Mouse (Mus musculus): ENCODE data around the gene Rnase11.
"Not testable (repeated sequence)": the region's sequence is repeated elsewhere in the genome, so short reads cannot be mapped to it uniquely, and the experiment has no call there.

Rnase11 gene

GRCm38 (mm10) chr14:51050063-51050462, at the start of gene Rnase11:
Rnase11 (minus strand) TSS chr14:51050163.
- no peak for DNase-seq (ENCODE audit: low read depth, low spot score)

GRCm38 (mm10) chr14:51098921-51099320, 49.0 kb upstream of the Rnase11 start:
- no peak for DNase-seq (ENCODE audit: low read depth, low spot score)

GRCm38 (mm10) chr14:51098300-51098699, 48.3 kb upstream of the Rnase11 start:
- DNase-seq (ENCODE audit: low read depth, low spot score) = not testable (repeated sequence)

GRCm38 (mm10) chr14:51095736-51096524, 46.0 kb upstream of the Rnase11 start:
- no peak for DNase-seq (ENCODE audit: low read depth, low spot score)

- no peak for DNase-seq (ENCODE audit: low read depth, low spot score)
Observed at GRCm38 (mm10) chr14:51094921-51095320, 45.0 kb upstream of the Rnase11 start.

GRCm38 (mm10) chr14:51094096-51094875, 44.3 kb upstream of the Rnase11 start:
- DNase-seq (ENCODE audit: low read depth, low spot score) = no peak

- no peak for DNase-seq (ENCODE audit: low read depth, low spot score)
Observed at GRCm38 (mm10) chr14:51093496-51093895, 43.5 kb upstream of the Rnase11 start.

GRCm38 (mm10) chr14:51092073-51092620, 42.2 kb upstream of the Rnase11 start:
- DNase-seq (ENCODE audit: low read depth, low spot score) = no peak

- DNase-seq (ENCODE audit: low read depth, low spot score) = no peak
Observed at GRCm38 (mm10) chr14:51090921-51091900, 41.2 kb upstream of the Rnase11 start, which contains the start of the genes Rnase4 and Ang. Rnase4 (plus strand) TSS chr14:51091077. Ang (plus strand) TSS chr14:51091150.

GRCm38 (mm10) chr14:51090077-51090781, 40.3 kb upstream of the Rnase11 start:
- DNase-seq (ENCODE audit: low read depth, low spot score) = no peak

GRCm38 (mm10) chr14:51089674-51090076, 39.7 kb upstream of the Rnase11 start:
- DNase-seq (ENCODE audit: low read depth, low spot score) = no peak

- DNase-seq (ENCODE audit: low read depth, low spot score) = peak; percentile 95
Observed at GRCm38 (mm10) chr14:51088970-51089673, 39.2 kb upstream of the Rnase11 start.

- DNase-seq (ENCODE audit: low read depth, low spot score) = no peak
Observed at GRCm38 (mm10) chr14:51088166-51088969, 38.4 kb upstream of the Rnase11 start.

GRCm38 (mm10) chr14:51087762-51088161, 37.8 kb upstream of the Rnase11 start:
- no peak for DNase-seq (ENCODE audit: low read depth, low spot score)

- no peak for DNase-seq (ENCODE audit: low read depth, low spot score)
Observed at GRCm38 (mm10) chr14:51085911-51086310, 35.9 kb upstream of the Rnase11 start.

GRCm38 (mm10) chr14:51085086-51085485, 35.1 kb upstream of the Rnase11 start:
- DNase-seq (ENCODE audit: low read depth, low spot score) = no peak

- no peak for DNase-seq (ENCODE audit: low read depth, low spot score)
Observed at GRCm38 (mm10) chr14:51083805-51084204, 33.8 kb upstream of the Rnase11 start.

GRCm38 (mm10) chr14:51082599-51083581, 32.9 kb upstream of the Rnase11 start:
- DNase-seq (ENCODE audit: low read depth, low spot score) = no peak
